In the genomic region with DNA sequence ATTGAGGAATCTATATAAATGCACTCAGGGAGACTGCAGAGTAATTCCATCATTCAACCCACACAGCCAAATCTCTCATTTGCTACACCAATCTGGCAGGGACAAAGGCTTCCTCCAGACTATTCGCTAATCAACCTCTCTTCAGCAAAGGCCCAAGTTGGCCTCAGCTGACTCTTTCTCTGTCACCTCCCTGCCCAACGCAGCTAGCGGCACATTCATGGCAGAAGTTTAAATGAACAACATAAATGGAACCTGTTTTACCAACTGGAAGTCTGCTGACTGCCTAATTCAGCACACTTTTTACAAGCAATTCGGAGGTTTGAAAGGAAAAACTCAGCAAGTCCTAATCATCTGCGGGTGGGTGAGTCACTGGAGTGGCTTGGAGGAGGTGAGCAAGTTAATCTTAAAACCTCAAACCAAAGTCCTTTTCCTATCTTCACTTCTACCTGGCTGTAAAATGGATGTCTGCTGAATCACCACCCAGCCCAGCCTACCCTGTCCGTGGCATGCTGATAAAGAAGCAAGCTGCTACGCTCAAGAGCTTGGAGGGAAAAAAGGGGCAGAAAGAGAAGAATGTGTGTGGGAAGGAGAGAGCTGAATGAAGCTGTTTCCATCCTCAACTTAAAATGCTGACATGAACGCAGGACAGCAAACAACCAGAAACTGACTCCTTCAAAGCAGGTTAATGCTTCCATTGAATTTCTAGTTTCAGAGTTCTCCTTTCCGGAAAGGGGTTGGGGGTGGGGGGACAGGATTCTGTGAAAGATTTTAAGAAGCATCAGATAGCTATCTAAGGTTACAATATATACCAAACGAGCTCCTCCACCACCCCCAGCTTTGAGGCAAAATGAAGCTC, we compare ENCODE assay signal across 8 mouse cellular contexts.
DNase-seq lines count a peak whose midpoint lies in the region; ATAC-seq and TF ChIP-seq lines count a peak whose summit lies in the region.

No protein-coding gene starts in this region.

- no peaks in the 10 kb centered on the region for H3K9me3 ChIP-seq in forebrain, embryonic 12.5 days
- no peaks in the 10 kb centered on the region for H3K9me3 ChIP-seq in kidney, postnatal 0 days (replicated peaks; ENCODE audit: low read length)

- peak overlapping the region; percentile 49 for H3K9ac ChIP-seq in forebrain, embryonic 12.5 days
- peak overlapping the region; percentile 40; the same call in 1 of the 2 replicates for H3K9ac ChIP-seq in kidney, postnatal 0 days (ENCODE audit: low read depth, low read length)

- peak overlapping the region; percentile 49 for H3K4me2 ChIP-seq in forebrain, embryonic 12.5 days
- H3K4me2 ChIP-seq in kidney, postnatal 0 days (ENCODE audit: low read length) = peak overlapping the region; percentile 53

- no peak for TF ChIP-seq CTCF in left cerebral cortex, adult 2 months (IDR thresholded peaks at IDR 0.05)
- TF ChIP-seq CTCF in kidney, postnatal 0 days (IDR thresholded peaks at IDR 0.05; ENCODE audit: low read depth) = no peak

- H3K27me3 ChIP-seq in forebrain, embryonic 12.5 days = no peaks in the 10 kb centered on the region
- no peaks in the 10 kb centered on the region for H3K27me3 ChIP-seq in kidney, postnatal 0 days (ENCODE audit: insufficient read depth, low read length)

- H3K4me3 ChIP-seq in left cerebral cortex, adult 2 months = peak overlapping the region; percentile 50
- H3K4me3 ChIP-seq in forebrain, embryonic 12.5 days (replicated peaks) = peak overlapping the region; percentile 42
- H3K4me3 ChIP-seq in kidney, postnatal 0 days (replicated peaks; ENCODE audit: low read depth, low read length) = peak overlapping the region; percentile 34

- WGBS in forebrain, embryonic 12.5 days = 20% methylated on average over 10 of the region's 10 CpGs
- WGBS in kidney, postnatal 0 days = 35% methylated on average over 10 of the region's 10 CpGs

- intact Hi-C loops in left cerebral cortex, adult 2 months (cut with DNase I) = loop anchor here (1.0 kb wide), 1 partner anchor 131 kb away; no protein-coding TSS in a partner anchor
- intact Hi-C loops in left cerebral cortex, postnatal 10 days (cut with DNase I) = loop anchor here (5.0 kb wide), 1 partner anchor 130 kb away; a partner anchor contains a TSS

- no peaks in the 10 kb centered on the region for H3K4me1 ChIP-seq in forebrain, embryonic 12.5 days
- no peaks in the 10 kb centered on the region for H3K4me1 ChIP-seq in kidney, postnatal 0 days (replicated peaks; ENCODE audit: insufficient read depth, low read length)

- peak; percentile 72 for ATAC-seq in forebrain, embryonic 12.5 days (ENCODE audit: low FRiP score)
- 0 out of 2 replicates have a peak, but pooled peaks have one; percentile 29 for ATAC-seq in kidney, postnatal 0 days (replicated peaks; ENCODE audit: low FRiP score, low read depth)
- ATAC-seq in megakaryocyte-erythroid progenitor cell, adult 5-6 weeks (replicated peaks; ENCODE audit: low FRiP score, low TSS enrichment, poor library complexity, severe bottlenecking) = no peak

- DNase-seq in left cerebral cortex, adult 2 months (ENCODE audit: extremely low spot score in 1 of 2, low spot score in 2 of 2) = peak in 1 of 2 experiments; percentile 9
- no peak for DNase-seq in left cerebral cortex, postnatal 10 days (ENCODE audit: extremely low spot score in 1 of 2, low spot score in 2 of 2)
- DNase-seq in cerebellum, adult 8-10 months = peak; percentile 8
- DNase-seq in kidney, postnatal 0 days (ENCODE audit: low spot score) = peak; percentile 18
- DNase-seq in neural tube, embryonic 10.5 days (ENCODE audit: extremely low spot score, low spot score) = peak; percentile 29
- no peak for DNase-seq in ovary, postnatal 14 days (ENCODE audit: low spot score)

- peak overlapping the region; percentile 70; the same call in 1 of the 2 replicates for H3K27ac ChIP-seq in left cerebral cortex, adult 2 months
- H3K27ac ChIP-seq in forebrain, embryonic 12.5 days = peak overlapping the region; percentile 89
- H3K27ac ChIP-seq in kidney, postnatal 0 days = peak overlapping the region; percentile 76

- H3K36me3 ChIP-seq in forebrain, embryonic 12.5 days (replicated peaks) = no peaks in the 10 kb centered on the region; the same call in 1 of the 2 replicates
- no peaks in the 10 kb centered on the region for H3K36me3 ChIP-seq in kidney, postnatal 0 days (ENCODE audit: insufficient read depth, low read length)

Comparison
In these comparisons a context has a peak if more than half of its experiments do, and no peak if none do; other contexts are left out.
1. DNase-seq: peak in cerebellum, adult 8-10 months (single experiment), kidney, postnatal 0 days (single experiment) and neural tube, embryonic 10.5 days (single experiment); none in left cerebral cortex, postnatal 10 days (0 of 2) and ovary, postnatal 14 days (single experiment).
2. Peak in every context shown above with its lines, with median percentiles within 50 percentile points of each other: H3K27ac ChIP-seq and H3K4me3 ChIP-seq.